Mouse (Mus musculus) intestine, postnatal 0 days (tissue): ENCODE results near the gene Ralgps1. TPM values are rescaled to one million over a fixed set of nuclear protein-coding genes. Genes with fewer than 3 reads are reported as not detected.

Experiments
- ATAC-seq: fragments of 200-750 bp; cut with Nextera tagmentation; 2 replicates; pipeline ENCODE4 v1.8.0; 2017; ENCODE audit warnings: mild to moderate bottlenecking, moderate TSS enrichment, moderate library complexity
- H3K27ac ChIP-seq: fragments of 300-500 bp; sonication (generic); 2 replicates; pipeline ENCODE4 v1.5.1; 2014; ENCODE audit warnings: mild to moderate bottlenecking, low read depth, low read length, moderate library complexity
- H3K27me3 ChIP-seq: fragments of 300-500 bp; sonication (generic); replicated peaks from 2 replicates; pipeline ENCODE4 v1.6.1; 2014; ENCODE audit warnings: low read length, mixed read lengths; ENCODE audit not compliant: control insufficient read depth, insufficient read depth
- H3K36me3 ChIP-seq: fragments of 300-500 bp; sonication (generic); 2 replicates; pipeline ENCODE4 v1.6.1; 2014; ENCODE audit warnings: mild to moderate bottlenecking, moderate library complexity; ENCODE audit not compliant: control insufficient read depth, insufficient read depth
- H3K4me1 ChIP-seq: fragments of 300-500 bp; sonication (generic); replicated peaks from 2 replicates; pipeline ENCODE4 v1.6.1; 2014; ENCODE audit warnings: antibody characterized with exemption, low read length, mixed read lengths; ENCODE audit not compliant: control insufficient read depth, insufficient read depth
- H3K4me2 ChIP-seq: fragments of 300-500 bp; sonication (generic); replicated peaks from 2 replicates; pipeline ENCODE4 v1.6.1; 2014; ENCODE audit warnings: low read depth, mild to moderate bottlenecking, moderate library complexity
- H3K4me3 ChIP-seq: fragments of 300-500 bp; sonication (generic); 2 replicates; pipeline ENCODE4 v1.5.1; 2014; ENCODE audit warnings: low read depth, low read length
- H3K9ac ChIP-seq: fragments of 300-500 bp; sonication (generic); 2 replicates; pipeline ENCODE4 v1.6.1; 2014; ENCODE audit warnings: mild to moderate bottlenecking, low read depth, low read length
- H3K9me3 ChIP-seq: fragments of 300-500 bp; sonication (generic); 2 replicates; pipeline ENCODE4 v1.6.1; 2016; ENCODE audit warnings: mixed run types; ENCODE audit not compliant: control insufficient read depth
- CTCF ChIP-seq: sonication (generic); IDR thresholded peaks from 2 replicates; pipeline ENCODE4 v1.5.1; 2016; ENCODE audit warnings: low read depth, mild to moderate bottlenecking, control low read depth, antibody characterized with exemption, moderate library complexity
- WGBS: fragments of 180-500 bp; shearing (Covaris S2); extraction: QIAGEN DNeasy Blood & Tissue Kit; methylation state at CpG from one replicate; pipeline ENCODE4 v1.1.7; 2014; 5-methylcytosine and 5-hydroxymethylcytosine counted together
- polyA plus RNA-seq: library from polyadenylated mRNA; unstranded; fragments of >200 nt; fragmentation: Nextera tagmentation; extraction: Ambion mirVana; gene quantifications from 2 replicates; pipeline ENCODE4 v1.2.1, GENCODE M21; 2015

Ralgps1 gene
- polyA plus RNA-seq, 1 experiment from 2014 or later = 4.0 TPM

GRCm38 (mm10) chr2:33252751-33253150 is 118.5 kb downstream of the Ralgps1 start:
- H3K4me3 ChIP-seq = no peak overlapping the region
- no peak for TF ChIP-seq CTCF
- no peak overlapping the region for H3K27ac ChIP-seq
- 80% methylated on average over 6 of the region's 6 CpGs for WGBS
- H3K36me3 ChIP-seq = peaks cover 3% of the 10 kb centered on the region; the same call in 1 of the 2 replicates
- H3K4me1 ChIP-seq = no peaks in the 10 kb centered on the region
- ATAC-seq = no peak
- no peak overlapping the region for H3K4me2 ChIP-seq
- no peak overlapping the region for H3K9ac ChIP-seq
- no peaks in the 10 kb centered on the region for H3K9me3 ChIP-seq
- no peaks in the 10 kb centered on the region for H3K27me3 ChIP-seq

- Histone ChIP-seq H3K9ac (no peak overlapping the region), H3K4me3 (no peak overlapping the region), H3K9me3 (no peaks in the 10 kb centered on the region), H3K4me2 (no peak overlapping the region), H3K4me1 (no peaks in the 10 kb centered on the region), H3K27me3 (no peaks in the 10 kb centered on the region), H3K27ac (no peak overlapping the region), H3K36me3 (peaks cover 13% of the 10 kb centered on the region; the same call in 1 of the 2 replicates)
- no peak for ATAC-seq
- TF ChIP-seq CTCF = no peak
- 43% methylated on average over 3 of the region's 3 CpGs for WGBS
Observed at GRCm38 (mm10) chr2:33249922-33250633, 121.2 kb downstream of the Ralgps1 start.

GRCm38 (mm10) chr2:33248549-33248948 is 122.7 kb downstream of the Ralgps1 start:
- H3K4me3 ChIP-seq = no peak overlapping the region
- no peak overlapping the region for H3K27ac ChIP-seq
- no peak for TF ChIP-seq CTCF
- no peak overlapping the region for H3K9ac ChIP-seq
- no peak overlapping the region for H3K4me2 ChIP-seq
- peaks cover 17% of the 10 kb centered on the region; the same call in 1 of the 2 replicates for H3K36me3 ChIP-seq
- no peaks in the 10 kb centered on the region for H3K4me1 ChIP-seq
- ATAC-seq = no peak
- no peaks in the 10 kb centered on the region for H3K27me3 ChIP-seq
- H3K9me3 ChIP-seq = no peaks in the 10 kb centered on the region
- 87% methylated on average over 7 of the region's 7 CpGs for WGBS

GRCm38 (mm10) chr2:33246841-33247240 is 124.4 kb downstream of the Ralgps1 start:
- H3K9ac ChIP-seq = no peak overlapping the region
- no peak for TF ChIP-seq CTCF
- ATAC-seq = no peak
- H3K9me3 ChIP-seq = no peaks in the 10 kb centered on the region
- H3K4me2 ChIP-seq = no peak overlapping the region
- H3K36me3 ChIP-seq = peaks cover 26% of the 10 kb centered on the region
- no peak overlapping the region for H3K4me3 ChIP-seq
- H3K27ac ChIP-seq = no peak overlapping the region
- no peaks in the 10 kb centered on the region for H3K4me1 ChIP-seq
- 79% methylated on average over 5 of the region's 5 CpGs for WGBS
- no peaks in the 10 kb centered on the region for H3K27me3 ChIP-seq

- no peak overlapping the region for H3K4me2 ChIP-seq
- H3K4me1 ChIP-seq = no peaks in the 10 kb centered on the region
- peak; percentile 21 for TF ChIP-seq CTCF
- no peaks in the 10 kb centered on the region for H3K27me3 ChIP-seq
- H3K9ac ChIP-seq = no peak overlapping the region
- no peak for ATAC-seq
- H3K9me3 ChIP-seq = no peaks in the 10 kb centered on the region
- H3K4me3 ChIP-seq = no peak overlapping the region
- H3K36me3 ChIP-seq = peaks cover 26% of the 10 kb centered on the region
- H3K27ac ChIP-seq = no peak overlapping the region
Observed at GRCm38 (mm10) chr2:33245350-33245749, 125.9 kb downstream of the Ralgps1 start.

- H3K9ac ChIP-seq = no peak overlapping the region
- H3K36me3 ChIP-seq = peaks cover 26% of the 10 kb centered on the region
- no peak overlapping the region for H3K27ac ChIP-seq
- whole genome bisulfite sequencing = 76% methylated on average over 6 of the region's 6 CpGs
- H3K4me2 ChIP-seq = no peak overlapping the region
- H3K4me3 ChIP-seq = no peak overlapping the region
- H3K27me3 ChIP-seq = no peaks in the 10 kb centered on the region
- H3K4me1 ChIP-seq = no peaks in the 10 kb centered on the region
- ATAC-seq = no peak
- no peak for TF ChIP-seq CTCF
- H3K9me3 ChIP-seq = no peaks in the 10 kb centered on the region
Observed at GRCm38 (mm10) chr2:33244880-33245279, 126.4 kb downstream of the Ralgps1 start.
